Mouse (Mus musculus): Measurements from ENCODE around the gene Dixdc1. TPM values are rescaled to one million over a fixed set of nuclear protein-coding genes. Genes with fewer than 3 reads are reported as not detected.

Dixdc1 gene
- total and polyA plus RNA-seq, 3 experiments = 0.07 TPM; not detected in 2

- TF ChIP-seq USF2 (IDR thresholded peaks at IDR 0.05; ENCODE audit: borderline replicate concordance in 1 of 2, insufficient read depth in 1 of 2, low read depth in 1 of 2, low read length in 2 of 2) (no peak), SIN3A (IDR thresholded peaks at IDR 0.05; ENCODE audit: low read length) (peak; percentile 91), CHD1 (IDR thresholded peaks at IDR 0.05; ENCODE audit: low read depth, low read length) (0 out of 2 replicates have a peak, but pooled peaks have one; percentile 60), E2F4 (IDR thresholded peaks at IDR 0.05; ENCODE audit: borderline replicate concordance, low read depth, low read length) (no peak), ZKSCAN1 (IDR thresholded peaks at IDR 0.05; ENCODE audit: low read depth, low read length) (no peak), POLR2AphosphoS5 (IDR thresholded peaks at IDR 0.05; ENCODE audit: borderline replicate concordance, low read depth, low read length) (no peak), SMC3 (IDR thresholded peaks at IDR 0.05; ENCODE audit: low read depth, low read length) (no peak), MXI1 (IDR thresholded peaks at IDR 0.05; ENCODE audit: low read depth, low read length) (peak; percentile 92), MYC (IDR thresholded peaks at IDR 0.05; ENCODE audit: low read depth, low read length) (peak; percentile 79), GABPA (IDR thresholded peaks at IDR 0.05; ENCODE audit: low read depth, low read length) (no peak), ELF1 (IDR thresholded peaks at IDR 0.05; ENCODE audit: low read depth, low read length) (peak; percentile 15; the same call in 1 of the 2 replicates), MYB (IDR thresholded peaks at IDR 0.05; ENCODE audit: low read depth, low read length) (no peak), NELFE (IDR thresholded peaks at IDR 0.05; ENCODE audit: low read depth, low read length) (peak; percentile 34), MEF2A (IDR thresholded peaks at IDR 0.05; ENCODE audit: extremely low read depth, insufficient replicate concordance, low read depth, low read length, poor library complexity, severe bottlenecking) (no peak), EP300 (IDR thresholded peaks at IDR 0.05; ENCODE audit: low read depth in 1 of 2, low read length in 2 of 2) (peak; percentile 77 to 92), KAT2A (conservative IDR thresholded peaks at IDR 0.05; ENCODE audit: low read depth, low read length) (no peak), POLR2A (IDR thresholded peaks at IDR 0.05; ENCODE audit: control insufficient read depth in 1 of 2, insufficient read depth in 1 of 2, low read depth in 1 of 2, low read length in 2 of 2, poor library complexity in 1 of 2) (0 out of 4 replicates have a peak, but pooled peaks of 1 of the 2 experiments have one; percentile 32)
Observed at GRCm38 (mm10) chr9:50774026-50774462, 34.7 kb upstream of the Dixdc1 start (continued).

GRCm38 (mm10) chr9:50770011-50770410, 30.7 kb upstream of the Dixdc1 start:
- H3K79me2 ChIP-seq (ENCODE audit: control insufficient read depth, insufficient read depth, low read length, poor library complexity) = peaks cover 8% of the 10 kb centered on the region; the same call in 1 of the 2 replicates
- DNase-seq (ENCODE audit: low read depth, low spot score) = no peak
- TF ChIP-seq MYC (IDR thresholded peaks at IDR 0.05; ENCODE audit: low read depth, low read length) = no peak
- TF ChIP-seq UBTF (IDR thresholded peaks at IDR 0.05; ENCODE audit: borderline replicate concordance, insufficient read depth, low read depth, low read length) = no peak
- no peak for TF ChIP-seq TBP (IDR thresholded peaks at IDR 0.05; ENCODE audit: low read depth, low read length)
- TF ChIP-seq TCF12 (IDR thresholded peaks at IDR 0.05; ENCODE audit: low read depth, low read length) = no peak
- TF ChIP-seq GABPA (IDR thresholded peaks at IDR 0.05; ENCODE audit: low read depth, low read length) = no peak
- TF ChIP-seq SMC3 (IDR thresholded peaks at IDR 0.05; ENCODE audit: low read depth, low read length) = no peak
- no peak for TF ChIP-seq TAL1 (IDR thresholded peaks at IDR 0.05; ENCODE audit: low read length)
- no peak for TF ChIP-seq SIN3A (IDR thresholded peaks at IDR 0.05; ENCODE audit: low read length)
- TF ChIP-seq NELFE (IDR thresholded peaks at IDR 0.05; ENCODE audit: low read depth, low read length) = no peak
- no peak for TF ChIP-seq BHLHE40 (IDR thresholded peaks at IDR 0.05; ENCODE audit: borderline replicate concordance, low read depth, low read length)
- TF ChIP-seq MAFK (IDR thresholded peaks at IDR 0.05; ENCODE audit: borderline replicate concordance, low read depth, low read length) = no peak
- TF ChIP-seq POLR2AphosphoS5 (IDR thresholded peaks at IDR 0.05; ENCODE audit: borderline replicate concordance, low read depth, low read length) = no peak
- no peak for TF ChIP-seq POLR2A (IDR thresholded peaks at IDR 0.05; ENCODE audit: control insufficient read depth in 1 of 2, insufficient read depth in 1 of 2, low read depth in 1 of 2, low read length in 2 of 2, poor library complexity in 1 of 2)
- TF ChIP-seq MXI1 (IDR thresholded peaks at IDR 0.05; ENCODE audit: low read depth, low read length) = no peak
- no peak for TF ChIP-seq HCFC1 (IDR thresholded peaks at IDR 0.05; ENCODE audit: low read depth, low read length)
- no peak for TF ChIP-seq RCOR1 (IDR thresholded peaks at IDR 0.05; ENCODE audit: low read depth, low read length)
- no peak for TF ChIP-seq ZC3H11A (IDR thresholded peaks at IDR 0.05; ENCODE audit: low read depth, low read length)
- TF ChIP-seq POLR2AphosphoS2 (IDR thresholded peaks at IDR 0.05; ENCODE audit: low read length) = no peak
- TF ChIP-seq ETS1 (IDR thresholded peaks at IDR 0.05; ENCODE audit: low read depth, low read length) = no peak
- TF ChIP-seq CHD2 (IDR thresholded peaks at IDR 0.05; ENCODE audit: low read length) = no peak
- no peak overlapping the region for H3K9ac ChIP-seq (ENCODE audit: control insufficient read depth, low read depth, low read length, poor library complexity, severe bottlenecking)
- H3K4me1 ChIP-seq (ENCODE audit: control insufficient read depth in 1 of 2, insufficient read depth in 2 of 2, low read length in 2 of 2) = peaks cover 0 to 9% of the 10 kb centered on the region in 2 experiments; a peak in 3 of 4 replicates
- H3K27me3 ChIP-seq (ENCODE audit: control insufficient read depth in 1 of 2, insufficient read depth in 2 of 2, low read length in 2 of 2) = no peaks in the 10 kb centered on the region
- no peak overlapping the region for H3K27ac ChIP-seq (ENCODE audit: control insufficient read depth, low read depth, low read length)
- H3K9me3 ChIP-seq (replicated peaks; ENCODE audit: insufficient read depth, low read length) = no peaks in the 10 kb centered on the region
- peaks cover 0 to 18% of the 10 kb centered on the region in 2 experiments; a peak in 2 of 4 replicates for H3K36me3 ChIP-seq (ENCODE audit: control insufficient read depth in 1 of 2, insufficient read depth in 2 of 2, low read length in 2 of 2)
- H3K4me3 ChIP-seq (ENCODE audit: control insufficient read depth in 1 of 2, insufficient read depth in 1 of 2, low read depth in 2 of 2, low read length in 2 of 2) = no peak overlapping the region
